Mouse (Mus musculus): ENCODE measurements around the gene Nmt1.
A peak's percentile ranks its signal among the peaks of the same experiment; 100 is the strongest.

Gene Nmt1

DNA sequence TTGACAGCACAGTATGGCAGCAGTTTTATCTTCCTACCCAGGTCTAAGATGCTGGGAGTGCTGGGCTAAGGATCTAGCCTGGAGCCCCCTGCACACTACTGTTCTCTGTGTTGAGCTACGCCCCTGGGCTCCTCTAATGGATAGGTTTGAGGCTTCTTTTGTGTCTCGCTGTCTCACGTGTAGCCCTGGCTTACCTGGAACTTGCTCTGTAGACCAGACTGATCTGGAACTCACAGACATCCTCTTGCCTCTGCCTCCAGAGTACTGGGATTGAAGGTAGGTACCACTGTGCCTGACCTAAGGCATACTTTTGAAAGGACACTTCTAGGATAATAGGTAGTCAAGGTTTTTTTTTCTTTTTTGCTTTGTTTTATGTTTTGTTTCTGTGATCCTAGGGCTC, 16.0 kb downstream of the Nmt1 start:
- no peak for DNase-seq (ENCODE audit: low spot score)

DNA sequence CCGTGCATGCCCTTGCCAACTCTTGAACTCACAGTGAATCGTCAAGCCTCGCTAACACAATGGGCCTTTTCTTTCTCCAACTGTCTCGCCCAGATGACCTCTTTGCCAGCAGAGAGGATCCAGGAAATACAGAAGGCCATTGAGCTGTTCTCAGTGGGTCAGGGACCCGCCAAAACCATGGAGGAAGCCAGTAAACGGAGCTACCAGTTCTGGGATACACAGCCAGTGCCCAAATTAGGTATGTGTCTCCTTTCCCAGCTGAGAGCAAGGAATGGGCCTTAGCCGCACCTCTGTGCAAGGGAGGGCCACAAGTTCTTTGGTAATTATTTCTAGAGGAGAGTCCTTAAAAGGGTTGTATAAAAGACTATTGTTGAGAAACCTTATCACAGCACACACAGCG, 18.3 kb downstream of the Nmt1 start:
- DNase-seq (ENCODE audit: low spot score): no peak

DNA sequence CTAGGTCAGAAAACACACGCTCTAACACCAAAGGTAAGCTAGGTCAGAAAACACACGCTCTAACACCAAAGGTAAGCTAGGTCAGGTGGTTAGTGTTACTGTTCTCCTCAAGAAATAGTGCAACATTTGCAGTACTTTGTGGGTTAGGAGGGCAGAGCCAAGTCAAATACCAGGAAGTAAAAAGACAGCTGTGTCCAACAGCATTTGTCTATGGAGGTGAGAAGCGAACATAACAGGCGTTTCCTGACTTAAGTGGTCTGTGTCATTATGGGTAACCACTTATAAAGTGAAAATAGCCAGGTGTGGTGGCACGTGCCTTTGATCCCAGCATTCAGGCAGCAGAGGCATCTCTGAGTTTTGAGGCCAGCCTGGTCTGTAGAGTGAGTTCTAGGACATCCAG, 21.6 kb downstream of the Nmt1 start:
- no peak for DNase-seq (ENCODE audit: low spot score)

DNA sequence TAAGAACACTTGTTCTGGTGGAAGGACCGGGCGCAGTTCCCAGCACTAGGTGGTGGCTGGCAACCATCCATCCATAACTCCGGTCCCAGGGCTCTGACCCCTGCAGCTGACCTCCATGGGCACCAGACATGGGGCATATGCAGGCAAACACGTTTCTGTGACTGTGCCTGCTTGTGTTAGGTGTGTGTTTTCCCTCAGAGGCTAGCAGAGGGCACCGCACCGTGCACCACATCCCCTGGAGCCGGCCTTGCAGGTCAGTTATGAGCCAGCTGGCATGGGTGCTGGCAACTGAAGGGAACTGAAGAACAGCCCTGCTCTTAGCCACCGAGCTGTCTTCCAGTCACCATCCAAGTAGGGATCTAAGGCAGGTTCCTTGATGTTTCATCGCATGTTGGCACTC, 22.2 kb downstream of the Nmt1 start:
- no peak for DNase-seq (ENCODE audit: low spot score)

DNA sequence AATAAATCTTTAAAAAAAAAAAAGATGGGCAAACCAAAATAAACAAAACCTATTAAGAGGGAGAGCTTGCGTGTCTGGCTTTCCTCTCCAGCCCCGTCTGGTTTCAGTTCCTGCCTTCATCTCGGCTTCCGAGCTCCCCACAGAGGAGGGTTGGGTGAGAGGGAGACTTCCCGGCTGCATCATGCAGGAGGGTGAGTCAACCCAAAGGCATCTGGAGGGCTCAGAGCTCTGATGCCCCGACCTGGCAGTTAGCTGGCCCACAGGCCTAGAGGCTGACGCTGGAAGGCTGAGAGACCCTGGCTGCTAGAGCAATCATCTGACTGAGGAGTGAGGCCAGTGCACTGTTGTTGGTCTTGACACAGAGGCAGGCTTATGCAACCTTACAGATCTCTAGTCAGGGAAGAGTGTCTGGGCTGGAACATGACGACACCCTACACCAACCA, 23.3 kb downstream of the Nmt1 start:
- DNase-seq (ENCODE audit: low spot score): peak; percentile 38

DNA sequence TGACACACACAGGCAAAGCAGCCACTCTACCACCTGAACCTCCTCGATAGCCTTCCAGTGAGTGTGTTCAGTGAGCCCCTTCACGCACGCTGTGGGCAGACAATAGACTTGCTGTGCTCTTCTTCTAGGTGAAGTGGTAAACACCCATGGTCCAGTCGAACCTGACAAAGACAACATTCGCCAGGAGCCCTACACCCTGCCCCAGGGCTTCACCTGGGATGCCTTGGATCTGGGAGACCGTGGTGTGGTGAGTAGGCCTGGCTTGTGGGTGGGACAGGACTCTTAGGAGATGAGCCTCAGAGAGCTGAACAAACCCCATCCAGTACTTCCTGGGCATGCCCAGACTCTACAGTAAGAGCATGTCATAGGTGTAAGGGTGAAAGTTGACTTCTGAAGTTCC, 24.1 kb downstream of the Nmt1 start:
- no peak for DNase-seq (ENCODE audit: low spot score)

DNA sequence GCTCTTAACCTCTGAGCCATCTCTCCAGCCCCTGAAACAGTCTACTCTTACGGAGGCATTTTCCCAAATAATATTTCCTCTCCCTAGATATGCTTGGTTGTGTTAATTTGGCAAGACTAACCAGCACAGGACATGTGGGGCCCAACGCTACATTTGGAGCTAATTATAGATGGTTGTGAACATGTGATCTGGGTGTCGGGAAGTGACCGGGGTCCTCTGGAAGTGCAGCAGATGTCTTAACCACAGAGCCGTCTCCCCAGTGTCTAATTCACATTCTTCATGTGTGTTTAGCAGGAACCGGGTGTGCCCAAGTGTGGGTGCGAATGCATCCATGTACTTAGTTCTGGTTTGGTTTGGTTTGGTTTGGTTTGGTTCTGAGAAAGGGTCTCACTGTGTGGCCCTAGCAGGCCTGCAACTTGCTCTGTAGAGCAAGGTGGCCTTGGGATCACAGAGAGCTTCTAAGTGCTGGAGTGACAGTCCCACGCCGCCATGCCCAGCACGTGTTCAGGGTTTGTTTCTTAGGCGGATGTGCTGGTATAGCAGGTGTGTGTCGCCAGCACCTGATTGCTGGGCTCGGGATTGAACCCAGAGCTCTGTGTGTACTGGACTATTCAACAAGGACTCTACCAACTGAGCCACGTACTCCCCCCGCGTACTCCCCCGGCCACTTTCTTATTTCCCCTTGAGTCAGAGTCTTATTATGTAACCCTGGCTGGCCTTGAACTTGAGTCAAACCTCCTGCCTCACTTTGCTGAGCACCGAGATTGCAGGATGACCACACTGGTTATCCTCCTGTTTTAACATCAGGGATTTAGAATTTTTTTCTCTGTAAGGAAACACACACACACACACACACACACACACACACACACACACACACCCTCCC, 25.4 kb downstream of the Nmt1 start:
- DNase-seq (ENCODE audit: low spot score): no peak

DNA sequence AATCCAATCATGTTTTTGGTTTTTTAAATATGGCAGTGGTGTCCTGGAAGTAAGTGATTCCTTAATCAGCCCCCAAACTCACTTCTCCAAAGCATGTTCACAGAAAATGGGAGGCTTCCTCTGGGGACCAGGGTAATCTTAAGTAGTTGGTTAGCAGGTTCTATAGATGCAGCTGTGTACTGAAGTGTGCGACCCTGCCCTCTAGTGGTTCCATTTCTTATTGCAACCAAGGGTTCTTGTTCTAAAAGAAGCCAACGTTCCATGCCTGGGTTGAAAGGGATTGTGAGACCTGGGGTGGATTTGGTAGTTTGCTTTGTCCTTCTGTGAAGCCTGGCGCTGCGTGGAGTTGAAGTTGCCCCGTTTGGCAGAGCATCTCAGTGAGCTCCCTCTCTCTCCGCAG, 26.8 kb downstream of the Nmt1 start:
- no peak for DNase-seq (ENCODE audit: low spot score)

DNA sequence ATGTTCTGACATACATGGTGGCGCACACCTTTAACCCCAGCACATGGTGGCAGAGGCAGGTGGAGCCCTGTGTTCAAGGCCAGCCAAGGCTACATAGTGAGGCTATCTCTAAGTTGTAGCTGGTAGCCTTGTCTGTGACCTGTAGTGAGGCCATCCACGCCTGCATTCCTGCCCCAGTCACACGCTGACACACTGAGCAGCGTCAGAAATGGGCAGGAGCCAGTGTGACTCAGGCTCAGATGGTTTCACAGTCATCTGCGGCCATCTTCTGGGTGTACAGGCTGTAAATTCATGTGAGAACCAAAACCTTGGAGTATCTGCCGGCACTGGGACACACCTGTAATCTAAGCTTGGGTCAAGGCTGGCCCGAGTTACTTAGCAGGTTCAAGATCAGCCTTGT, 28.6 kb downstream of the Nmt1 start:
- DNase-seq (ENCODE audit: low spot score): no peak

DNA sequence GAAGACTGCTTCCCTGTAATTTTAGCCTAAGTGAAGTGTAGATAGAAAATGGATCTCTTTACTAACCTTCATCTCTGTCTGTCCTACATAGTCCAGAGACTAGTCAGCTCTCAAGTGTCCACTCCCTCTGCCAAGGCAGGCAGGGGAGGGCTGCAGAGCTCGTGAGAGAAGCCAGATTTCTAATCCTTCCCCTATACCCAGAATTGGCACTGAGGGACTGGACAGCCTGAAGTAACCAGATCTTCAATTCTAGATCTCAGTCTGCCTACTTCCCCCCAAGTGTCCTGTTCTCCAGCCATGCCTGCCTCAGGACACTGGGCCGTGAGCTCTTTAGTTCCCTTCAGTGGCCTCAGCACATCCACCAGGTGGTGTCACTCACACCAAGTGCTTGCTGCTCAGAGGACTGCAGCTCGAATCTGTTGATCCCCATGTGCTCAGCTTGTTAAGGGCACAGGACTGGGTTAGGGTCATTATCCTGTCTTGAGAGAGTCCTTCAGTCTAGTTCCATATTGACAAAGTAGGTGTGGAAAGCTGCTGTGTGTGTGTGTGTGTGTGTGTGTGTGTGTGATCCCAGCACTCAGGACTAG, 30.6 kb downstream of the Nmt1 start:
- DNase-seq (ENCODE audit: low spot score): no peak

DNA sequence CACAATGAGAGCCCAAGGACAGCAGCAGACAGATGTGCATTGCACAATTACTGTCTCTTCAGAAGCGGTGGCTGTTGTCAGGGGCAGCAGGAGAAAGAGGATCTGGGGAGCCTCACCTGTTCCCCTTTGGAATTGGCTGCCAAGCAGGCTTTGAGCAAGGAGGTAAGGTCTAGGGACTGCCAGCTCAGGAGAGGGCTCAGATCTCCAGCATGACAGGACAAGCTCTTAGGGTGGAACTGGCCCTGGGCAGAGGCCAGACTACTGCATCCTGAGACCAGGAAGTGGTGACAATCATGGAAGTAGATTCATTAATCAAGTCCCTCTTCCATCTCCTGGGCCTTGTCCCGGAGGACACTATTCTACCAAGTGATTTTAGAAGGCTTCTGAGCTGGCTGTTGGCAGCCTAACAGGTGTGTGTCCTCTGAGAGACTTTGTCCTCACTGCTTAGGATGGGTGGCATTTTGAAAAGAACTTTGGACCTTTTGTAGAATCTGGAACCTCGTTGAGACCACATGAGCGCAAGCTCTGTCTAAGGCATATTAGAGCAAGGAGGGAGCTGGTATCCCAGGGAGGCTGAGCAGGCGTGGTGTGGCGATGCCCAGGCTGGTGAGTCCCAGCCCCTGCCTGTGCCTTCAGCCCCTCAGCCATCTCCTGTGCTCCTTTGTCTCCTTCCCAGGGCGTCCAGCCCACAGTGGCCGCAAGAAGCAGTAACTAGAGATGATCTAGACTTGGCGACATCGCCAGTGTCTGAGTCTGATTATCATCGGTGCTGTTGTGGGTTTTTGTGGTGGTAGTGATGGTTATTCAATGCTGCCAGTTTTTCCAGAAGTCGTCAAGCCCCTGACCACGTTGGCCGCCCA, 38.4 kb downstream of the Nmt1 start:
- DNase-seq (ENCODE audit: low spot score): peak; percentile 6

DNA sequence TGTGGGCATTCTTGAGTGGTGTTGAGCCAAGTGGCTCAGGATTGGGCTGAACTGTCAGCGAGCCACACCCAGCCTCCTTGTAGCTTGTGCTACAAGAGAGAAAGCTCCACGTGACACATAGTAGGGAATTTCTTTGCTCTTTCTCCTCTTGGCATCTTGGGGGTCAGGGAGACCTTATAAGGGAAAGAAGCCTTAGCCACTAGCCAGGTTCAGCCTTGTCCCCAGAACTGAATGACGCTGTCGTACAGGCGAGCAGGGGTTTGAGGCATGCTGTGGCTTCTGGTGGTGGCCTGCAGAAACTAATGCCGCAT, 39.0 kb downstream of the Nmt1 start:
- no peak for DNase-seq (ENCODE audit: low spot score)

DNA sequence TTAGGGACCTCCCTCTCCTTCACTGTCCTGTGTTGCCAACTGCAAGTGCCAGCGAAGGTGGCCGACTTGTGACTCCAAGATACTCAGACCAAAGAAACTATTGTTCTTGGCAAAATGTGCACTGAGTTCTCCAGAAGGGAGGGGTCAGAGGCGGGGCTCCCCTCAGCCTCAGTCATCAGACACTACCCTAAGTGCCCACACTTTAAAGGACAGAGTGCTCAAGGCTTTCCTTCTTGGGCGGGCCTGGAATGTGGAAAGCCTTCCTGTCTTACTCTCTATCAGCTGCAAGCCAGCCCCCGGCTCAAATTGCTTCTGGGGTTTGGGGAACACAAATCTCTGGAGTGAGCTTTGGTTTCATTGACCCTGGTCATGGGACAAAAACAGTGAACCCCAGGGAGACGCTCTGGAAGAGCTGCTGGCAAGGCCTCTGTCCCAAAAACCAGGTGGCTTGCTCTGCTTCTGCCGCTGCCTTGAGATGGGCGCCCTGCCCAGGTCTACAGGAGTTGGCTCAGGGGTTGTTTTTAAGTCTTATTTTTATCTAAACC, 39.5 kb downstream of the Nmt1 start:
- peak; percentile 44 for DNase-seq (ENCODE audit: low spot score)

DNA sequence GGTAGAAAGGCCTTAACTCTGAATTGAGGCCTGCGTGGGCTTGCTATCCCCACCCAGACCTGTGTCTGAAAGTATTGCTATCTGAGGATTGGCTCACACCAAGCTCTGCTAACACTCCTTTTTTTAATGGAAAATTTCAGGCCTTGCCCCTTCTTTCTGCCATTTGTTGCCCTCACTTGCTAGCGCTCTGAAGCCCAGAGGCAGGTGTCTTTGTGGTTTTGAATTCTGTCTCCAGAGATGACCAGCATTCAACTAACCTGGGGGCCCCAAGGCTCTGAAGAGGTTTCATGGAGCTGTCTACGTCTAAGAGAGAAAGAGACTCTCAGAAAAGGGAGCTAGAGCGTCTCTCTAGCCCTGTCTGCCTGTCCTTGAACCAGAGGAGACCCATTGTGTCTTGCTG, 40.3 kb downstream of the Nmt1 start:
- no peak for DNase-seq (ENCODE audit: low spot score)

DNA sequence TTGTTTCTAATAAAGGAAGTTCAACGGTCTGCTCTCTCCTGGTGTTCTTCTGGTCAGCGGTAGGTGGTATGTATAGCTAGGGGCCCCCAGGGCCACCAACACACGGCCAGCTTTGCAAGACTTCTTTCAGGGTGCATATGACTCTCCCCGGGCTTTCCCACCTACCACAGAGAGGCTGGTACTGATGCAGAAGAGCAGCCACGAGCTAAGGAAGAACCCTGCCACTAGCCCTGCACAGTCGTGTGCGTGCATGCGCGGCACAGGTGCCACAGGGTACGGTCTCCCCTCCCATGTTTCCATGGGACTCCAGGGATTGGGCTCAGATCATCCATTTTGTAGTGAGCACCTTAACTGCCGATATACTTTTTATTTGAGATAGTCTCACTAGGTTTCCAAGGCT, 40.9 kb downstream of the Nmt1 start:
- no peak for DNase-seq (ENCODE audit: low spot score)

DNA sequence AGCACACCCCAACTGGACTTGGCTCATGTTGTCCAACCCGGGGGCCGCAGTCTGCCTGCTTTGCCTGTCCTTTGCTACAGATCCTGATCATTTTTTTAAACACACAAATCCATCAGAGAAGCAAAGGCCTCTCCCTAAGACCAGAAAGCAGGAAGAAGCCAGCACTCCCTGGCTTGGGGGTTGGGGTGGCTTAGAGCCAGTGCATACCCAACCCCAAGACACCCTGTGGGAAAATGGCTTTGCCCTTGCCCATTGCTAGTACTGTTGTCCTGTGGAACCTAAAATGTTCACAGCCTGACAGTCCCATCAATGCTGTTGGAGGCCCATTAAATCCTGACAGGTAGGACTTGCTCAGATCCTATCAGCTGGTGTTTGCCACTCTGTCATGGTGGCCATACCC, 41.7 kb downstream of the Nmt1 start:
- DNase-seq (ENCODE audit: low spot score): no peak

DNA sequence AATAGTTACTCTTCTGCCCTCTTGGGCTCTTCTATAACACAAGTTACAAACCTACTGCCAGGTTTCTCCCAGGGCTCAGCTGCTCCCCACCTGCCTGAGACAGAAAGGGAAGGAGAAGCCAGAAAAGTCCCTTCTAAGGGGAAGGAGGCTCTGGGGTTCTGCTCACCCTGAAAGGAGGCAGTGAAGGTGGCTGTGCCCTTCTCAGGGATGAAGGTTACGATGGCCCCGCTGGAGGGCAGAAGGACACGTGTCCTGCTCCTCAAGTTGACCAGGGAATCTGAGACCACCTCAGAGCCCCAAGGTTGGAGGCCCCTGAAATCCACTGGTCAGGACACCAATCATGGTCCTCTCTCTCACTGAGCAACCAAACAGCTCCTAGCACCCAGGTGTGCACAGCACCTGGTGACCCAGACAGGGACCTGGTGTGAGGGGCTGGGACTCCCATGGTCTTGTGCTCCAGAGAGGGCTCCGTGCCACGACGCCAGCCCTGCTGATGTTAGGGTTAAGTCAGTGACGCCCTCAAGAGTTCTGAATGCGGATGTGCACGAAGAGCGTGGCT, 42.4 kb downstream of the Nmt1 start:
- DNase-seq (ENCODE audit: low spot score): no peak

DNA sequence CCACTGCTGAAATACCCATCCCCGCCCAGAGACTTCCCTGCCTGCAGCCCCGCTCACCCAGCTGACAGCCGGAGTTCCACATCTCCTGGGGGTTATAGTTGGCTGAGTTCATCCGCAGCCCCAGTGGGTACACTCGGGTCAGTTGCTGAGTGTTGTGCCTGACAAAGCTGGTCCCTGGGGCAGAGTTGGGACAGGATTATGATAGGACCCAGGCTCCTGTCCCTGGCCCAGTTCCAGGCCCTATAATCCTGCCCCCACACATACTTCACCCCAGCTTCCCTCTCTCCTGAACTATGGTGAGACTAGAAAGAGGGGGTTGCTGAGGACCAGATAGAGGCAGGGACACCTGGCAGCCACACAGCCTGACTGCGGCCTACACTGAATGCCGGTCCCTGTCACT, 45.7 kb downstream of the Nmt1 start:
- DNase-seq (ENCODE audit: low spot score): no peak

DNA sequence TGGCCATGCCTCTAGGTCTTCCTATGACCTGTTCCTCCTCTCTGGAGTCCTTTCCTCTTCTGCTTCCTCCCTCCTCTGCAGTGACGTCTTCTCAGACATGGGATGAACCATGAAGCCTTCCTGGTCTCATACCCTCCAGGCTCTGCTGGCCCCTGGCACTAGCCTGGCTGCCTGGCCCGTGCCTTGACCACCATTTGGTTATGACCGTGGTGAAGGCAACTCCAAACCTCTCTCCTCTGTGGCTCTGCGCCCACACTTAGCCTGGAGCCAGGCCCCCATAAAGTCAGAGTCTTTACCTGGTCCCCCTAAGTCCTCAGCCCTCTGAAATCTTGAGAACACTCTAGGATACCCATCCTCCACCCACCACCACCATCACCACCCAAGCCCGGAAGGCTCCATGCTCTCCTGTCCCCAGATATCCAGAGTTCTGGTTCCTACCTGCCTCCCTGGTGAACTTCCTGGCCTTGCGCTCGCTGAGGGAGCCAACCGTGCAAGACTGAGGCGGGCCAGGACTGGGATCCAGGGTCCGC, 46.2 kb downstream of the Nmt1 start:
- peak; percentile 3 for DNase-seq (ENCODE audit: low spot score)

DNA sequence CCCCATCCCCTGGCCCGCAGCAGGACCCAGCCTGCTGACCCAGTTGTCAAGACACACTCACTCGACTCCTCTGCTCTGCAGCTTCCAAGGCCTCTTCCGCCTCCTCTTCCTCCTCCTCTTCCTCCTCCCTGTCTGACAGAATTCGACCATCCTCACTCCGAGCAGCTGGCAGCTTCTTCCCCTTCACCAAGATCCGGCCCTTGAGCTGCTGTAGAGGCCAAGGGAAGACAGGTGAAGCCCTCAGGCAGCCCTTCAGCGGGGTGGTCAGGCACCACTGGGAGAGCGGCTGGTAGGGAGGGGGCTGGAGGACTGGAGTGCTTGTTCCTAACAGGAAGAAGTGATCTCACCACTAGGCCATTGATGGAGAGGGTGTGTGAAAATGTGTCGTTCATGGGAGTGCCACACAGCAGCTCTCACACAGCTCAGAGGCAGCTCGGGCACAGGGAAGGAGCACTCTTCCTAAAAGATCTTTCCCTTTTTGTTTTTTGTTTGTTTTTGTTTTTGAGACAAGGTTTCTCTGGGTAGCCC, 46.9 kb downstream of the Nmt1 start:
- DNase-seq (ENCODE audit: low spot score): no peak

DNA sequence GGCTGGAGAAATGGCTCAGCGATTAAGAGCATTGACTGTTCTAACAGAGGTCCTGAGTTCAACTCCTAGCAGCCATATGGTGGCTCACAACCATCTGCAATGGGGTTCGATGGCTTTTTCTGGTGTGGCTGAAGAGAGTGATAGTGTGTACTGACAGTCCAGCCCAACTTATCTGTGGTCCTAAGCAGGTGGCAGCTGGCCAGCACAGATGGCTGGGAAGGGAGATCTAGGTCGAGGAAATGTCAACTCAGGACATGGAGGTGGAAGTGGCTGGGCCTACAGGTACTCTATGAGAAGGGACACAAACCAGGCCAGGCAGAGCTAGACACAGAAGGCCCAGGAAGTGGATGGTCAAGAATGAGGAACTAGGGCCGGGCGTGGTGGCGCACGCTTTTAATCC, 48.0 kb downstream of the Nmt1 start:
- DNase-seq (ENCODE audit: low spot score): peak; percentile 4

DNA sequence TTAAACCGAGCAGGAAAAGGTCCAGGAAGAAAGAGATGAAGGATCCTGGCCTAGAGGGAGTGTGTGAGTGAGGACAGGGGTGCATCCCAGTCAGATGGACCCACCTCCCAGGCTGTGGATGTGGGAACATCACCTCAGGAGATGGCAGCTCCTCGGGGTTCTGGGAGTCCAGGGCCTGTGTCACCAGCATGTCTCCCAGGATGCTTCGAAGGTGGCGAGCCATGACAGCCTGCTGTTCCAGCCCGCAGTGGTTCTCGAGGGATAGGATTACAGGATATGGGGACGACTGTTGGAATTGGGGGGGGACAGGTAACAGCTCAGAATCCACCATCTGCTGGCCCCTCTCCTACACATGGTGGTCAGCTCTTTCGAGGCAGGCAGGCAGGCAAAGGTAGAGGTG, 48.6 kb downstream of the Nmt1 start:
- DNase-seq (ENCODE audit: low spot score): no peak
